Mouse (Mus musculus) frontal cortex, adult 2 months (tissue): ENCODE measurements at regions not wholly inside any gene's neighbourhood (a gene's known extent, or its start where the extent isn't known, plus 50 kb on each side); places are given as distances from the start of the nearest gene placed in this dataset.

Experiments used
- DNase-seq, 2 experiments: peaks; one replicate each; pipeline ENCODE4 v3.0.0; 2022; ENCODE audit warnings: low spot score in 1 of 2; ENCODE audit errors: extremely low spot score in 1 of 2

- no peak for DNase-seq
Measured at GRCm38 (mm10) chr1:137195065-137195620, 234.9 kb upstream of the Nr5a2 start.

DNA sequence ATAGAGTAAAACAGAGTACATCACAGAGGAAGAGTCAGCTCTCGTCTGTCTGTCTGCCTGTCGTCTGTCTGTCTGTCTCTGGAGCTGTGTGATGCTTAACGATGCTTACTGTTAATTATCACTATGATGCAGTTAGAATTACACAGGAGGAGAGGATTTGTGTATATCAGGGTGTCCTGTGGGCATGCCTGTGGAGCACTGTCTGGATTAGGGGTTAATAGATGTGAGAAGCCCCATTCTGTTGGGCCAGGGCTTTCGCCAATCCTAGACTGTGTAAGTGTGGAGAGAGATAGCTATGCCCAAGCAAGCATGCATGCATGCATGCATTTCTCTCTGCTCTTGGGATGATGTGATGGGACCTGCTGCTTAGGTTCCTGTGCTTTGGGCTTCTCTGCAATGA, 218.0 kb upstream of the Nr5a2 start:
- DNase-seq, result no peak

GRCm38 (mm10) chr1:137176696-137177095, 216.4 kb upstream of the Nr5a2 start:
- no peak for DNase-seq

DNA sequence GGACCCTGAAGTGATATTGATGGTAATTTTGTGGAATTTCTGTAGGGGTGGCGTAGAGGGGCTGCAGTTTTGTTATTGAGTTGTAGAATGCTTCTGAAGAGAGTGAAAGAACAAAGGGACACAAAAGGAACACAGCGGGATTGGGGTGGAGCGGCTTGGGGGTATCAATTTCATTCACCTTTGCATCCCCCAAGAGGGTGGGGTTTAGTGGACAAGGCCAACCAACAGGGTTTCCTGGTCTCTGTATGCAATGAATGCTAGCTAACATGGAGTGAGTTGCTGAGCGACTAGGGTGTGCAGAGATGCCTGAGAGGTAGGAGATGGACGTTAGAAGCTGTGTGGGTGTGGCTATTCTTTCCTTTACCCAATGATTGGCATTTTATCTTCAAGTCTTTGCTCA, 213.8 kb upstream of the Nr5a2 start:
- DNase-seq, result no peak

DNA sequence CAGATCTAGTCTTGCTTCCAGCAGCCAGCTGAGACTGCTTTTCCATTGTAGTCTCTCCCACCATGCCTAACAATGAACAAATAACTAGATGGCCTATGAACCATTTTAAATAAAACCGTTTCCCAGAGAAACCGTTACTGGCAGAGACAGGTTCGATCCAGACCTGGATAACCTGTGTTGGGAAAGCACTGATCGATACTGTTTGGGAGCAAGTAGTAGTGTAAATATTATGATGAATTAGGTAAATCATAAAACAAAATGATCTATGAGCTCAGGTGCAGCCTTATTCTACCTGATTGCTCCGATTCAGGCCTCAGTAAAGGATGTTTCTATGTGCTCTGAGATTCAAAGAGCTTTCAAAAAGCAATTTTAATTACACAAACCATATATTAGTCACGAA, 211.9 kb upstream of the Nr5a2 start:
- no peak for DNase-seq

GRCm38 (mm10) chr1:137171451-137171850, 211.2 kb upstream of the Nr5a2 start:
- no peak for DNase-seq

DNA sequence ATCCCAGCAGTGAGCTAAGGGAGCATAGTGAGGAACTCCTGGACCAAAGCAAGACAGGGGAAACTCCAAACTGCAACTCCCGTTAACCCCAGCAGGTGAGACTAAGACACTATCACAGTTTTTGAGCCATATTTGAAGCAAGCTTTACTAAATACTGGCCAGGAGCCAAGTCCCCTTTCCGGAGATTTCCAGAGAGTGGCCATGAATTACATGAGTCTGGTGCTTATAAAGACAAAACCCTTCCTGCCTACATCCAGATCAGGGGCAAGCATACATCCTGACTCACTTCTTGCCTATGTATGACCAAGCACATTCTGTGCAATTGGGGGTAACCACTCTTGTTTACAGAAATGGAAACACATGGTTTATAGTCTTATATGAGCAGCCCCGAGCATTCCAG, 187.6 kb upstream of the Nr5a2 start:
- no peak for DNase-seq

DNA sequence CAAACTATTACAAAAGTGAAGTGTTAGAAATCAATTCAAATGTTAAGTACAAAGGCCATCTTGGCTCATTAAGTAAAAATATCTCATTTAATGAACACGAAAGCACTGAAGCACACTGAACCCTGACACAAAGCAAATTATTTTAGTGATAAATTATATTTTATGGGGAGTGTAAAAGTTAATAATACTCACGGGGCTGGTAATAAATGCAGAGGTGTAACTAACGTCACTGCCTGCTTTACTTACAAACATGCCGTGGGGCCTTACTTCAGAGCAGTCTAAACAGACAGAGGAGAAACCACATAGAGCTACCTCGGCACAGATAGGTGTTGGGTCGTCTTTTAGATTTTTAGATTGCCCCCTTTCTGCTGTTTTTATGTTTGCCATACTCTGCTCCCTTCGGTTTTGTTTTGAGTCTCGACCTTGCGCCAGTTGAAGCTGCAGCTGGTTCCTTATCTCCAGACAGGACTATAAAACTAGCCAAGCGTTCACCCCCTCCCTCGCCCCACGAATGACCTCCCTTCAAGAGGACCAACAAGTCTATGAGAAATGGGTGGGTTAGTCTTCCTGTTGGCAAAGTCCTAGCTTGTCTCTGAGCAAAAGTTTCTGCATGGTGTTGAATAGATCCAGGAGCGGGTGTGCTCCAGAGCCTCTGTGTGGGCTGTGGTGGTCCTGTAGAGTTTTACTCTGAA, 181.8 kb upstream of the Nr5a2 start:
- DNase-seq, result no peak

GRCm38 (mm10) chr1:137141372-137141771, 181.1 kb upstream of the Nr5a2 start:
- DNase-seq, result no peak

DNA sequence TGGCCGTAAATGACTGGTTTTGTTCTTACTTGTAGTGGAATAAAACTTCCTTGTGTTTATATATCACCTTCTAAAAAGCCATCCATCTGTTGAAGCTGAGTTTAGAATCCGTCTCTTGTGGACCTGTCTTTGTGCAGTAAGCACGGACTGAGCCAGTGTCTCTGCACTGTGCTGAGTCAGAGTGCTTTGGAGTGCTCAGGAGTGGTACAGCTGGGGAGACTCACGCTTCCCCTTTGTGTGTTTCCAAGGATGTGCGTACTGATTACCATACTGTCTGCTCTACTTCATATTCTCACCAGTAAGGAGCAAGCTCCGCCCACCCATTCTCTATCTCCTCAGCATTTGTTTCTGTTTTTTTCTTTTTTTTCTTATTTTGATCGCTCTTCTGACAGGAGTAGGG, 175.9 kb upstream of the Nr5a2 start:
- DNase-seq, result peak; percentile 15 to 52

DNA sequence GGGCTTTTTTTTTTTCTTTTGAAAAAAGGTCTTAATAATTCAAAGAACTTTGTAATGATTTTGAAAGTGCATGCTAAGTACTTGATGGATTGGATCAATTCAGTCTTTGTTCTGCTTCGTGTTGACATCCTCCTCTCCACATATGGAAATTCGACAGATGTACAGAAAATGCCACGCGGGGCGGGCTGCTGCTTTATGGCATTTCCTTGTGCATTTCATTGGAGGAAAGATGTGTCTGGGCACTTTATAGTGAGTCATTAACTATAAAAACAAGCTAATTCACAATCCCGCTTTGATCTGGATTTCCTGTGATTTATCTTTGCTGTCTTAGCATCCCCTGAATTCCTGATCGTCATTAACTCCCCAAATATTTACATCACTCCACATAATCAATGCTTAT, 173.5 kb upstream of the Nr5a2 start:
- no peak for DNase-seq

DNA sequence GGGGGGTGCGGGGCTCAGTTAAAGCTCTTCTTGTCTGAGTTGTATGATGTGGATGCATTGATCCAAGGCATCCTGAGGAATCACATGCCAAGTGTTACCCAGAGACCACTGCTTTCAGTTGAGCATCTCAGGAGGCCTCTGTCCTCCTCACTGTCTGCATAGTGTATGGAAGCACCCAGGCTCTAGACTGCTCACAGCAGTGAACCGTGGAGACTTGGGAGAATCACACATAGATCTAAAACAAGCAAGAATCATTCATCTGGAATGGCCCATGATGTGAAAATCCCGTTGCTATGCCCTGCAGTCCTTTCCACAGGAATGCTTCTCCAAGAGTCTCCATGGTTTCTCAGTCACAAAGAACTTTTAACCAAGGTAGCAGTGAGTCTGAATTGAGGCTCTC, 170.0 kb upstream of the Nr5a2 start:
- no peak for DNase-seq

DNA sequence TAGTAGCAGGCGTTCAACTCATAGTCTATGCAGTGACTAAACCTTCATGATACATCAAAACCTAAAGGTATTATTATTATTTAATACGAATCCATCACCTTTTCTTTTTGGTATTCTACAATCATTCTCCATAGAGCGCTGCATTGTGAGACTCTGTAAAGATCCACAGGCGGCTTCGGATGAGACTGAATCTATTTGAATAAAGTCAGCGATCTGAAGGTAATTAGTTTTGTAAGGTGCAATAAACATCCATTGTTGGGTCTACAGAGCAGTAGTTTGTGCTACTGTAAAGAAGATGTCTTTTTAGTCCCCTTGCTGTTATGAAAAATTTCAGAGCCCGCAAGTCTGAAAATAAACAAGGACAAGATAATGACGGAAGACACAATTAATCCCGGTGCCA, 168.9 kb upstream of the Nr5a2 start:
- DNase-seq, result no peak

DNA sequence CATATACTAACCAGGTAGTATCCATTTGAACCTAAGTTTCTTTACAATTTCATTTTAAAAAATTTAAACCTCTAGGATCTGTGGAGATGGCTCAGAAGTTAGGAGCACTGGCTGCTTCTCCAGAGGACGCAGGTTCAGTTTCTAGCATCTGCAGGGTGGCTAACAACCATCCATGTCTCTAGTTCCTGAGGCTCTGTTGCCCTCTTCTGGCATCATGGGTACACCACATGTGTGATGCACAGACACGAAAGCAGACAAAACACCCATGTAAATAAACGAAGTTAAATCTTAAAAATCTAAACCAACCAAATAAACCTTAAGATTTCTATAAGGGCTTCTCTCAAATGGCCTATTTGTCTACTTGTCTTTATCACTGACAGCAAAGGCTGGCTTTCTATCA, 157.6 kb upstream of the Nr5a2 start:
- DNase-seq, result no peak

DNA sequence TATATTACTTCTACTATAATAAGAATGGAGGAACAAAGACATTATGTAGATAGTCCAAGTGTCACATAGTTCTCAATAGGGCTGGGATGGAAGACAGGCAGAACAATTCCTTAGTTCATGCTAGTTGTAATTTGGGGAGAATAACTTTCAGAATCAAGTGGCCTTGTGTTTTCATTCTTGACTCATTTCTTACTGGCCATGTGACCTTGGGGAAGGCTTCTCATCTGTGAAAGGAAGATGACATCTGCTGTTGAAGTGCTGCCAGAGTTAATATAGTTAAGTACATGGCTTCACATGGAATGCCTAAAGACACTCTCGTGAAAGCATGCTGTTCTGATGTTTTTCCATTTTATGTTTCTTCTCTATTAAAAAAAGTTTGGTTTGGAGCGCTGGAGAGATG, 146.2 kb upstream of the Nr5a2 start:
- DNase-seq, result no peak

DNA sequence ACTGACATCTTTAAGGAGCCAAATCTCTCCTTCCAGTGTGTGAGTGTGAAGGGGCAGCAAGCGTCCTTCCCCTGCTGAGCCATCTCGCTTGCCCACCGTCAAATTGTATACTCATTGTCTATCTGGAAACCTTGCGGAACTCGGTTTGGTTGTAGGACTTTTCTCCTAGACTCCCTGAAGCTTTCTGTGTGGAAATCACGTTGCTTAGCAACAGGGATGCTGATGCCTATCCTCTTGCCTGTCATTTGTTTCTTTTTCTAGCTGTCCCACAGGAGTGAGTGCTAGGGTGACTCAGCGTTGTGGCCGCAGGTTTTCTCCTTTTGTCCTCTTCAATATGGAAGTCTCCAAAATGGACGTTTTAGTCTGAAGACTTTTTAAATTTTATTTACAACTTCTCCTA, 131.5 kb upstream of the Nr5a2 start:
- peak; percentile 10 to 50 for DNase-seq

DNA sequence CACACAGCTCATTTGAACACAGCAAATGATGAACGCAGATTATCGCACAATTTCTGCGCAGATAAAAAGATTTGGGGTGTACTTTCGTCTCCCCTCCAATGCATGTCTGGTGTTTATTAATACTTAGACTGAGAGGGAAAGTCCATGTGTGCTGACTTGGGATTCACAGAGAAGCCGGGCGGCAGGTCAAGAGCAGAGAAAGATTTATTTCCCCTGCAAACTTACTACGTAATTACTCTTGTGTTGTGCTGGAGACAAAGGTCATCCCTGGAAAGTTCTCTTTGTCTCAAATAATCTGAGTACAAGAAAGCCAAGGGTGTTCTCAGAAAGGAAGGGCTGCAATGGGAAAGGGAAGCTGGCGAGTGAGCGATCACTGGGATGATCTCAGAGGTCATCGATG, 127.9 kb upstream of the Nr5a2 start:
- no peak for DNase-seq

DNA sequence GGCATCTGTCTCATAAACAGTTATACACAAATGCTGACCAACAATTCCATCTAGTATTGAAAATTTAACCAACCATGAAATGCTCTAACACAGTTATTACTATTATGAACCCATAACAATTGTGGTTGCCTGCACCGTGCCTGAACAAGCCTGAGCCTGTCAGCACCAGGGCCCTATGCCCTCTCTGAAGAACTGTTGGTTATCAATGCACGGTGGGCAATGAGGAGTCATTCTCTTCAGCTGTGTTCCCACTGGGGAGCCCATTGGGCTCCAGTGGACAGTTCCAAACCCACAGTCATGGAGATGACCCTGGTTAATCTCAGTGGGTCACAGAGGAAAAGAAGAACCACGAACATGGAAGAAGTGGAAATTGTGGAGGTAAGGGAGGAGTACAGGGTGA, 126.5 kb upstream of the Nr5a2 start:
- DNase-seq, result no peak

- DNase-seq, result no peak
Measured at GRCm38 (mm10) chr1:137083500-137083899, 123.3 kb upstream of the Nr5a2 start.

GRCm38 (mm10) chr1:137079401-137080003, 119.3 kb upstream of the Nr5a2 start:
- no peak for DNase-seq

DNA sequence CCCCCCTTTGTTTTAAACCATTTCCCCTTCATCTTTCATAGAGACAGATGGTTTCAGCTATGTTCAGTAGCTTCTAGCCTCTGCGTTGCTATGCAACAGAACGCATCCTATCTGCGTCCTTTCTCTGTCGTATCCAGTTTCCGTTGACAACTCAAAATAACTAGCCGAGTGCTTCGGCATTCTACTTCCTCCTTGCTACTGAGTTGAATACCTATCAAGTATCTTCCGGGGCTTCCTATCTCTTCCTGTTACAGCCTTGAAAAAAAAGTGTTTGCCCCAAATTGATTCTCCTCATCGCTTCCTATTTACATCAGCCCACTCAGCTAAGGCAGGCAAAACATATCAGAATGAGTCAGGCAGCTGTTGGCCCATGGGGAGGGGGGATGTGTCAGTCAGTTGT, 114.5 kb upstream of the Nr5a2 start:
- peak; percentile 59 to 81 for DNase-seq

DNA sequence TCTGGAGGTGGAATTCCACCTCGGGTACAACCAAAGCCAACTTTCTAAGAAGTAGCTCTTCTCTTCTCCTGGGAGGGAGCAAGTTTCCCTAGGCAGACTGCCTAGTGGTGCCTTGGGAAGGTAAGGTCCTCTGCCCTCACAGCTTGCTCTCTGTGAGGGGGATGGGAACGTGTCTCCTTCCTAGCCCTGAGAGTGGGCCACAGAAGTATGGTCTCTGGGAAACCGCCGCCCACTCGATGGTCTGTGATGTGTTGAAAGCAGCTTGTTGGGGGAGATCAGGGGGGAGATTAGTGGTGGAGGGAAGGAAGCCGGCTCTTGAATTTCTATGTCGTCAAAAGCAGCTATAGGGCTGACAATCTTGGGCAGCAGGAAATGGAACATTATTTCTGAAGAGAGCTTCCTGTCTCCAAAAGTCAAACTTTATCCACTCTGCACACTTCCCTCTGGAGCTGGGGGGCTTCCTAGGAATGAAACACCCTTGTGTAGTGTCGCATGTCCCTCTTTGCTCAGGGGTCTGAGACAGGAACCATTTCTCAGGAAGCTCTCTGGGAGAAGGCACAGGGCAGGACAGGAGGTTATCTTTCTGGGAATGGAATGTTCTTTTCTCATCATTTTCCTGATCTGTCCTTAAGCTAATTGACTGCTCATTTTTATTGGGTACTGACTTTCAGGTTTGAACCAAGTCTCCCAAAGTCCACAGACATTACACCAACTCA, 113.8 kb upstream of the Nr5a2 start:
- no peak for DNase-seq
